Mouse (Mus musculus) liver, embryonic 14.5 days (tissue): Measurements from ENCODE around the gene Fkbp1a.
A peak's percentile ranks its signal among the peaks of the same experiment; 100 is the strongest.

Source experiments
- CTCF ChIP-seq: IDR thresholded peaks from 2 replicates; pipeline ENCODE4 v1.5.1; 2016; ENCODE audit warnings: antibody characterized with exemption, low read depth, control low read depth
- EP300 ChIP-seq: IDR thresholded peaks from 2 replicates; pipeline ENCODE4 v1.6.1; 2016; ENCODE audit warnings: antibody characterized with exemption, low read depth

DNA sequence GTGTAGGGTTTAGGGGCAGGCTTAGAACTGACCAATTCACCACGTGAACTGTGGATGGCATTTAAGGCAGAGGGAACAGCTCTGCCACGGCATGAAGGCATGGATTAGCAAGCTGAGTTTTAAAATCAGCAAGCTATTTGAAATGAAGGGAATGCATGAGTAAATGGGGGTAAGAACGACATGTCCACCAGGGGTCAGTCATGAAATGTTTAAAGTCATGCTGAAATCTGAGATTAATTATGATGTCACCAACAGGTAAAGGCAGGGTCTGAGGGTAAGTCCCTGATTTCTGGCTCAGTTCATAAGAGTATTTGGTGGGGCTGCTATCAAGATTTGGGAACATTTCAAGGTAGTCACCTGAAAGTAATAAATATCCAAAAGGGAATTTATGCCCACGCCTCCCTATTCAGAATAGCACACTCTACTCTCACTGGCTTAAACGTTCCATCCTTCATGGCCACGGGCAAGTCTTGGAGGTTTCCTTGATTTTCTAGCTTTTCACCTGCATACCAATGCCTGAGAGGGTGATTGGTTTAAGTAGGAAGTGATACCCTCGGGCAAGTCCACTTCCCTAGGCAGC is 32.9 kb downstream of the Fkbp1a start:
- TF ChIP-seq EP300, result no peak
- TF ChIP-seq CTCF, result peak; percentile 25; the same call in 1 of the 2 replicates
